Mouse (Mus musculus) C2C12 (cell line): Measurements from ENCODE around the gene Chrdl2.

Source experiments
- CEBPB ChIP-seq: IDR thresholded peaks from one replicate; pipeline ENCODE4 v1.6.1; 2011; ENCODE audit warnings: low read depth, mild to moderate bottlenecking, control low read depth, moderate library complexity
- CTCF ChIP-seq: IDR thresholded peaks from one replicate; pipeline ENCODE4 v1.5.1; 2011; ENCODE audit not compliant: control insufficient read depth, insufficient read depth, insufficient read length
- FOSL1 ChIP-seq: IDR thresholded peaks from one replicate; pipeline ENCODE4 v1.8.0; 2011; ENCODE audit warnings: mild to moderate bottlenecking, low read length; ENCODE audit not compliant: poor library complexity, insufficient read depth, severe bottlenecking
- MAX ChIP-seq: IDR thresholded peaks from one replicate; pipeline ENCODE4 v1.6.1; 2011; ENCODE audit warnings: mild to moderate bottlenecking, control low read depth
- MYOD1 ChIP-seq: IDR thresholded peaks from one replicate; pipeline ENCODE4 v1.6.1; 2011; ENCODE audit warnings: low read depth; ENCODE audit not compliant: control insufficient read depth, insufficient read length
- MYOG ChIP-seq: IDR thresholded peaks from one replicate; pipeline ENCODE4 v1.6.1; 2011; ENCODE audit not compliant: control insufficient read depth, insufficient read length; ENCODE audit errors: extremely low read depth
- USF1 ChIP-seq: IDR thresholded peaks from one replicate; pipeline ENCODE4 v1.6.1; 2011; ENCODE audit warnings: low read depth, mild to moderate bottlenecking, control low read depth, moderate library complexity

DNA sequence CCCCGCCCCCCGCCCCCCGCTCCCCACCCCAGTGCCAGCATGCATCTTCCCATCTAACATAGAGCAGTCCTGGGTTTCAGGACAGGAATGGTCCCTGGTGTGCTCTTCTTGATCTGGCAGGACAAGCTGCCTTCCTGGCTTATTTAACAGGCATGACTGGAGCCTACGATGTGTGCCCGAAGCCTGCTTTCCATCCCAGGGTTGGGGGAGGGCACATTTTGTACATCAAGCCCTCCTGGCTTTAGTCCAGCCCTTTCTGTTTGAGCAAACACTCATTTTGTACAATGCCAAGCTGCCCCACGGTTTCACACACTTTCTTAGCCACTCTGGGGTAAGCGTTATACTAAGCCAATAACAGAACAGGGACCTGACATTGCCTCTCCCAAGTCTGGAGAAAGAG, 30.1 kb downstream of the Chrdl2 start:
- TF ChIP-seq CTCF (no peak), CEBPB (no peak), USF1 (no peak), MYOD1 (no peak), MAX (no peak), MYOG (no peak), FOSL1 (no peak)
